Mouse (Mus musculus) olfactory bulb, adult 2 months (tissue): ENCODE measurements around the gene Tle6.

Experiments
- CTCF ChIP-seq: fragments of 200-500 bp; IDR thresholded peaks from 2 replicates; pipeline ENCODE4 v1.5.1; 2012; ENCODE audit warnings: low read depth, mild to moderate bottlenecking, low read length, moderate library complexity; ENCODE audit not compliant: insufficient read depth
- POLR2A ChIP-seq: fragments of 200-500 bp; IDR thresholded peaks from 2 replicates; pipeline ENCODE4 v1.6.1; 2012; ENCODE audit warnings: mild to moderate bottlenecking, low read depth, low read length, moderate library complexity; ENCODE audit not compliant: insufficient read depth

GRCm38 (mm10) chr10:81643449-81644055, 42.7 kb upstream of the Tle6 start:
- TF ChIP-seq POLR2A, result peak; percentile 98
- TF ChIP-seq CTCF, result peak; percentile 52; the same call in 1 of the 2 replicates
